Mouse (Mus musculus) lung, postnatal 25 days (tissue): ENCODE measurements around the gene Tmem259.
A peak's percentile ranks its signal among the peaks of the same experiment; 100 is the strongest.
"Not testable (repeated sequence)": the region's sequence is repeated elsewhere in the genome, so short reads cannot be mapped to it uniquely, and the experiment has no call there.

ENCODE experiments used
- DNase-seq: peaks from one replicate; pipeline ENCODE4 v3.0.0; 2022; ENCODE audit warnings: low spot score

Gene Tmem259

GRCm38 (mm10) chr10:79964727-79965126, 19.4 kb downstream of the Tmem259 start:
- DNase-seq, result no peak

- DNase-seq, result no peak
Observed at GRCm38 (mm10) chr10:79960671-79961294, 23.3 kb downstream of the Tmem259 start.

- DNase-seq, result peak; percentile 100
Observed at GRCm38 (mm10) chr10:79959847-79960601, 24.1 kb downstream of the Tmem259 start, which contains the start of gene Wdr18. TSS of gene Wdr18 (plus strand) at chr10:79960152.

GRCm38 (mm10) chr10:79959412-79959811, 24.7 kb downstream of the Tmem259 start:
- DNase-seq, result not testable (repeated sequence)

- DNase-seq, result peak; percentile 88
Observed at GRCm38 (mm10) chr10:79958140-79958816, 25.9 kb downstream of the Tmem259 start.

- no peak for DNase-seq
Observed at GRCm38 (mm10) chr10:79956643-79957154, 27.4 kb downstream of the Tmem259 start.

- no peak for DNase-seq
Observed at GRCm38 (mm10) chr10:79955691-79956090, 28.4 kb downstream of the Tmem259 start.

- DNase-seq, result peak; percentile 43
Observed at GRCm38 (mm10) chr10:79953946-79954345, 30.2 kb downstream of the Tmem259 start.

GRCm38 (mm10) chr10:79950661-79951060, 33.5 kb downstream of the Tmem259 start:
- DNase-seq, result no peak

- DNase-seq, result no peak
Observed at GRCm38 (mm10) chr10:79949873-79950272, 34.3 kb downstream of the Tmem259 start.

- no peak for DNase-seq
Observed at GRCm38 (mm10) chr10:79947502-79947901, 36.6 kb downstream of the Tmem259 start.

- no peak for DNase-seq
Observed at GRCm38 (mm10) chr10:79946752-79947322, 37.3 kb downstream of the Tmem259 start.

- DNase-seq, result peak; percentile 47
Observed at GRCm38 (mm10) chr10:79945507-79946234, 38.5 kb downstream of the Tmem259 start.

- no peak for DNase-seq
Observed at GRCm38 (mm10) chr10:79943471-79943901, 40.6 kb downstream of the Tmem259 start.

- DNase-seq, result no peak
Observed at GRCm38 (mm10) chr10:79942988-79943387, 41.1 kb downstream of the Tmem259 start.

- DNase-seq, result peak; percentile 70
Observed at GRCm38 (mm10) chr10:79940749-79941148, 43.4 kb downstream of the Tmem259 start.

- DNase-seq, result no peak
Observed at GRCm38 (mm10) chr10:79937775-79938526, 46.2 kb downstream of the Tmem259 start.

- peak; percentile 91 for DNase-seq
Observed at GRCm38 (mm10) chr10:79936911-79937441, 47.2 kb downstream of the Tmem259 start.

GRCm38 (mm10) chr10:79936284-79936910, 47.7 kb downstream of the Tmem259 start:
- no peak for DNase-seq
